Mouse (Mus musculus) bone marrow macrophage, adult 2 months (primary cell): ENCODE results near the gene Sumf1.

ENCODE experiments used
- CTCF ChIP-seq: IDR thresholded peaks from 2 replicates; pipeline ENCODE4 v1.5.1; 2012; ENCODE audit warnings: low read depth, mild to moderate bottlenecking, low read length, moderate library complexity
- POLR2A ChIP-seq: IDR thresholded peaks from 2 replicates; pipeline ENCODE4 v1.6.1; 2012; ENCODE audit warnings: mild to moderate bottlenecking, low read depth, low read length, borderline replicate concordance

GRCm38 (mm10) chr6:108073931-108074330 lies 111.5 kb downstream of the Sumf1 start:
- TF ChIP-seq CTCF = no peak
- TF ChIP-seq POLR2A = no peak
